Mouse (Mus musculus) CD4-positive, CD25-positive, alpha-beta regulatory T cell, adult 4 months (primary cell): ENCODE measurements around the gene Cdc42ep4. TPM values are rescaled to one million over a fixed set of nuclear protein-coding genes. Genes with fewer than 3 reads are reported as not detected.

ENCODE experiments used
- ATAC-seq: one replicate; pipeline ENCODE4 v1.8.0; 2017
- polyA plus RNA-seq, 2 experiments: library from polyadenylated mRNA; unstranded; fragments of 100-300 nt; shearing (Covaris generic); gene quantifications; one replicate each; pipeline ENCODE4 v1.2.1; 2017

The Cdc42ep4 gene
- polyA plus RNA-seq, 2 experiments from 2014 or later = 2.1 to 2.3 TPM

- ATAC-seq = no peak
These were observed 33.8 kb downstream of the Cdc42ep4 start for GRCm38 (mm10) chr11:113717767-113718424.

- ATAC-seq = no peak
These were observed 35.5 kb downstream of the Cdc42ep4 start for GRCm38 (mm10) chr11:113716132-113716531.

GRCm38 (mm10) chr11:113715078-113715674, 36.5 kb downstream of the Cdc42ep4 start:
- no peak for ATAC-seq

GRCm38 (mm10) chr11:113711061-113711460, 40.6 kb downstream of the Cdc42ep4 start:
- ATAC-seq = no peak

GRCm38 (mm10) chr11:113710257-113710777, 41.4 kb downstream of the Cdc42ep4 start:
- no peak for ATAC-seq

- ATAC-seq = no peak
These were observed 41.9 kb downstream of the Cdc42ep4 start, which contains the start of gene Cpsf4l for GRCm38 (mm10) chr11:113709731-113710256. Gene Cpsf4l, minus strand, starts transcription at chr11:113710017.

- ATAC-seq = no peak
These were observed 42.4 kb downstream of the Cdc42ep4 start for GRCm38 (mm10) chr11:113709272-113709671.

- no peak for ATAC-seq
These were observed 43.0 kb downstream of the Cdc42ep4 start for GRCm38 (mm10) chr11:113708629-113709213.

- ATAC-seq = no peak
These were observed 45.6 kb downstream of the Cdc42ep4 start for GRCm38 (mm10) chr11:113705966-113706652.

- peak; percentile 80 for ATAC-seq
These were observed 47.9 kb downstream of the Cdc42ep4 start for GRCm38 (mm10) chr11:113703758-113704157.

GRCm38 (mm10) chr11:113699643-113700042, 52.0 kb downstream of the Cdc42ep4 start:
- no peak for ATAC-seq

GRCm38 (mm10) chr11:113698013-113698545, 53.6 kb downstream of the Cdc42ep4 start:
- no peak for ATAC-seq

GRCm38 (mm10) chr11:113697571-113697970, 54.1 kb downstream of the Cdc42ep4 start:
- no peak for ATAC-seq

GRCm38 (mm10) chr11:113691851-113692250, 59.8 kb downstream of the Cdc42ep4 start:
- no peak for ATAC-seq

- no peak for ATAC-seq
These were observed 60.4 kb downstream of the Cdc42ep4 start for GRCm38 (mm10) chr11:113691318-113691717.

- ATAC-seq = no peak
These were observed 61.2 kb downstream of the Cdc42ep4 start for GRCm38 (mm10) chr11:113690506-113690905.

GRCm38 (mm10) chr11:113687031-113687430, 64.7 kb downstream of the Cdc42ep4 start:
- no peak for ATAC-seq

GRCm38 (mm10) chr11:113684707-113685426, 66.8 kb downstream of the Cdc42ep4 start:
- ATAC-seq = peak; percentile 20

- peak; percentile 90 for ATAC-seq
These were observed 67.5 kb downstream of the Cdc42ep4 start, which contains the start of the genes Fam104a and D11Wsu47e for GRCm38 (mm10) chr11:113683957-113684706. Gene Fam104a, minus strand, starts transcription at chr11:113684155. Gene D11Wsu47e, plus strand, starts transcription at chr11:113684412.

- ATAC-seq = no peak
These were observed 68.1 kb downstream of the Cdc42ep4 start for GRCm38 (mm10) chr11:113683627-113683956.
